Mouse (Mus musculus) myocyte (in vitro differentiated cells): ENCODE measurements at regions not wholly inside any gene's neighbourhood (a gene's known extent, or its start where the extent isn't known, plus 50 kb on each side); places are given as distances from the start of the nearest gene placed in this dataset.
A peak's percentile ranks its signal among the peaks of the same experiment; 100 is the strongest.

Experiments used
- CEBPB ChIP-seq: IDR thresholded peaks from 2 replicates; pipeline ENCODE4 v1.6.1; 2011; ENCODE audit warnings: mild to moderate bottlenecking, moderate library complexity; ENCODE audit not compliant: poor library complexity, insufficient read depth, severe bottlenecking
- MAX ChIP-seq: IDR thresholded peaks from one replicate; pipeline ENCODE4 v1.6.1; 2011; ENCODE audit warnings: low read depth, mild to moderate bottlenecking, control low read depth
- POLR2A ChIP-seq: IDR thresholded peaks from one replicate; pipeline ENCODE4 v1.6.1; 2011; ENCODE audit warnings: low read depth, mild to moderate bottlenecking, control low read depth, moderate library complexity; ENCODE audit not compliant: insufficient read length
- POLR2AphosphoS2 ChIP-seq: IDR thresholded peaks from one replicate; pipeline ENCODE4 v1.6.1; 2011; ENCODE audit warnings: low read depth, control low read depth; ENCODE audit not compliant: insufficient read length
- SRF ChIP-seq: IDR thresholded peaks from one replicate; pipeline ENCODE4 v1.6.1; 2011; ENCODE audit warnings: low read depth; ENCODE audit not compliant: control insufficient read depth, insufficient read length
- TCF3 ChIP-seq: IDR thresholded peaks from one replicate; pipeline ENCODE4 v1.6.1; 2011; ENCODE audit warnings: low read depth, control low read depth; ENCODE audit not compliant: insufficient read length
- USF1 ChIP-seq: IDR thresholded peaks from one replicate; pipeline ENCODE4 v1.6.1; 2011; ENCODE audit warnings: low read depth, mild to moderate bottlenecking, control low read depth, moderate library complexity

DNA sequence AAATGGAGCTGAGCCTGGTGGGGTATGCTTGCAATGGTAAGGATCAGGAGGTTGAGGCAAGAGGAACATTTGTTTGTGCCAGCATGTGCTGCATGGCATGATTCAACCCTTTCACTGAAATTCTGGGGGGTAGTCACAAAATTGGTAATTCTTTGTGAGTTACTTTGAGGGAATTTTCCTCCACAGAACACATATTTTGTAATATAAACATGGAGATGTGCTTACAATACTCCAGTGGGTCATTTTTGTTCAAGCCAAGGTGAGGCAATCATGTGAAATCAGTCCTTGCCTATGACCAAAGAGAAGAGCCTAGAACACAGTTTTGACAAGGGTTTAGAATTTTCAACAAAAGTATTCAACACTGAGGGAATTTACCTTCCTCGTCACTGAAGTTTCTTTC lies 635.1 kb upstream of the Adgrl2 start:
- TF ChIP-seq POLR2A: no peak
- no peak for TF ChIP-seq TCF3
- TF ChIP-seq USF1: no peak
- peak; percentile 60; the same call in 1 of the 2 replicates for TF ChIP-seq CEBPB
- no peak for TF ChIP-seq SRF
- no peak for TF ChIP-seq MAX
- TF ChIP-seq POLR2AphosphoS2: no peak
